Mouse (Mus musculus) cortical plate, adult 2 months (tissue): ENCODE data around the gene Ccdc180. TPM values are rescaled to one million over a fixed set of nuclear protein-coding genes. Genes with fewer than 3 reads are reported as not detected.

Source experiments
- H3K27ac ChIP-seq: fragments of 200-500 bp; 2 replicates; pipeline ENCODE4 v1.5.1; 2012; ENCODE audit warnings: low read length, control low read depth, inconsistent platforms; ENCODE audit not compliant: insufficient read depth
- H3K4me1 ChIP-seq: fragments of 200-500 bp; 2 replicates; pipeline ENCODE4 v1.6.1; 2011; ENCODE audit warnings: low read length; ENCODE audit not compliant: control insufficient read depth, insufficient read depth
- H3K4me3 ChIP-seq: fragments of 200-500 bp; 2 replicates; pipeline ENCODE4 v1.5.1; 2011; ENCODE audit warnings: mild to moderate bottlenecking, low read length, control low read depth; ENCODE audit not compliant: insufficient read depth
- CTCF ChIP-seq: fragments of 200-500 bp; IDR thresholded peaks from 2 replicates; pipeline ENCODE4 v1.5.1; 2011; ENCODE audit warnings: mild to moderate bottlenecking, control low read depth, low read length; ENCODE audit not compliant: insufficient read depth; ENCODE audit errors: extremely low read depth
- POLR2A ChIP-seq: fragments of 200-500 bp; IDR thresholded peaks from 2 replicates; pipeline ENCODE4 v1.6.1; 2011; ENCODE audit warnings: mild to moderate bottlenecking, low read length, control low read depth; ENCODE audit not compliant: insufficient read depth; ENCODE audit errors: extremely low read depth
- polyA plus RNA-seq: library from polyadenylated mRNA; depleted of rRNA; stranded (reverse); fragments of >200 nt; gene quantifications from 2 replicates; pipeline ENCODE4 v1.2.3, GENCODE M21; 2012; rRNA removed

The Ccdc180 gene
- polyA plus RNA-seq, 1 experiment = 0.52 TPM

DNA sequence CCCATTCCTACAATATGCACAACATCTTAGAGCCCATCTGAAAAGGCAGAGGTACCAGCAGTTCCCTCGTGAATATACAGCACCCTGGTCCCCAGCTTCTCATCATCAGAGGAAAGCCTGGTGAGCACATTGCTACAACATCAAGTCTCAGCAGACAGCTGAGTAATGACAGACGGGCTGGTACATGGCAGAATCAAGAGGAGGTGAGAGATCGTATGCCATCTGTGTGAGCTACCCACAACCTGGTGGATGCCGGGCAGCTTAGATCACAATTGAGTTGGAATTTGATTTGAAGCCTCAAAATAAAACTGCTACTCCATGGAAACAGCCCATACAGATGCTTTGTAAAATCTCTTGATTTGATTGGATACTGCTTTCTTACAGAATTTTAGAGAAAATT is 108.4 kb downstream of the Ccdc180 start:
- H3K27ac ChIP-seq = no peak overlapping the region
- H3K4me1 ChIP-seq = no peaks in the 10 kb centered on the region
- H3K4me3 ChIP-seq = no peak overlapping the region
- TF ChIP-seq CTCF = no peak
- TF ChIP-seq POLR2A = no peak

Other genes with a start within 250 kb of the Ccdc180 start
- gene Aldh1b1, start 91.3 kb upstream of the Ccdc180 start, polyA plus RNA-seq = 7.2 and 7.7 TPM in 2 replicates
- 1.2 and 1.5 TPM in 2 replicates for gene Igfbpl1, start 63.4 kb upstream of the Ccdc180 start, polyA plus RNA-seq
- gene Stra6l, start 41.6 kb upstream of the Ccdc180 start, polyA plus RNA-seq = 0.02 TPM in 1 of 2 replicates, not detected in the other
- 28.9 and 29.5 TPM in 2 replicates for gene Tdrd7, start 75.0 kb downstream of the Ccdc180 start, polyA plus RNA-seq
- gene Tmod1, start 148.6 kb downstream of the Ccdc180 start, polyA plus RNA-seq = 48.2 and 50.9 TPM in 2 replicates
- gene Ncbp1, start 248.3 kb downstream of the Ccdc180 start, polyA plus RNA-seq = 52.6 and 58.9 TPM in 2 replicates
- 13.7 and 14.7 TPM in 2 replicates for gene Tstd2, start 248.4 kb downstream of the Ccdc180 start, polyA plus RNA-seq